Comparison of ENCODE assay signal across 31 mouse cellular contexts in genomic region chr14:8246878-8247277, GRCm38 (mm10). TPM values are rescaled to one million over a fixed set of nuclear protein-coding genes. Genes with fewer than 3 reads are reported as not detected.
"Had no signal": no experiment of that assay in that cellular context is flagged by ENCODE, and none has a peak within 500 bp of the region (broad histone marks: within the 10 kb centered on the region; RNA-seq: fewer than 3 reads in every experiment).

No protein-coding gene starts in this region.

- ATAC-seq: forebrain, postnatal 0 days; hindbrain, postnatal 0 days; intestine, embryonic 16.5 days had no signal

- H3K9me3 ChIP-seq: heart, embryonic 10.5 days; heart, embryonic 12.5 days; hindbrain, embryonic 13.5 days; hindbrain, embryonic 15.5 days; kidney, embryonic 15.5 days; limb, embryonic 13.5 days; limb, embryonic 15.5 days had no signal

- H3K4me1 ChIP-seq: hindbrain, embryonic 13.5 days; hindbrain, embryonic 15.5 days; kidney, embryonic 15.5 days; limb, embryonic 13.5 days; limb, embryonic 15.5 days had no signal

- H3K27me3 ChIP-seq: heart, embryonic 12.5 days; hindbrain, embryonic 13.5 days; hindbrain, embryonic 15.5 days; kidney, embryonic 15.5 days; limb, embryonic 13.5 days; limb, embryonic 15.5 days had no signal

- H3K36me3 ChIP-seq: heart, embryonic 10.5 days; heart, embryonic 12.5 days; hindbrain, embryonic 13.5 days; hindbrain, embryonic 15.5 days; kidney, embryonic 15.5 days; limb, embryonic 13.5 days; limb, embryonic 15.5 days had no signal

- H3K4me3 ChIP-seq: heart, embryonic 10.5 days; heart, embryonic 12.5 days; hindbrain, embryonic 13.5 days; hindbrain, embryonic 15.5 days; kidney, embryonic 15.5 days; limb, embryonic 13.5 days; limb, embryonic 15.5 days had no signal

- H3K4me2 ChIP-seq: heart, embryonic 12.5 days; hindbrain, embryonic 13.5 days; hindbrain, embryonic 15.5 days; kidney, embryonic 15.5 days; limb, embryonic 13.5 days; limb, embryonic 15.5 days had no signal

- H3K27ac ChIP-seq: heart, embryonic 10.5 days; hindbrain, embryonic 13.5 days; hindbrain, embryonic 15.5 days; hindbrain, postnatal 0 days; kidney, embryonic 15.5 days; kidney, postnatal 0 days; limb, embryonic 13.5 days; limb, embryonic 15.5 days had no signal

- DNase-seq: forebrain, postnatal 0 days; gastrocnemius, postnatal 14 days; gastrocnemius, postnatal 36 days; heart, adult 18-20 months; heart, postnatal 10 days; heart, postnatal 36 days; kidney, adult 11 months; kidney, adult 2 months; kidney, adult 9 months; kidney, postnatal 14 days; kidney, postnatal 36 days; layer of hippocampus, adult 9-11 months; layer of hippocampus, postnatal 36 days; left cerebral cortex, postnatal 4 days had no signal

- H3K9ac ChIP-seq: forebrain, postnatal 0 days; heart, embryonic 12.5 days; hindbrain, embryonic 13.5 days; hindbrain, embryonic 15.5 days; kidney, embryonic 15.5 days; limb, embryonic 13.5 days; limb, embryonic 15.5 days had no signal

RNA-seq across cellular contexts. Expression of gene Acox2, which starts 12.3 kb away (rescaled TPM):
- total RNA-seq: hematopoietic stem cell, adult 5-6 weeks; hindbrain, postnatal 0 days; layer of hippocampus, adult 18-20 months; layer of hippocampus, adult 8-10 months; layer of hippocampus, postnatal 36 days; left cerebral cortex, adult 18-20 months; left cerebral cortex, postnatal 25 days had no signal
- polyA plus RNA-seq: heart, embryonic 14.5 days; hindbrain, embryonic 13.5 days; limb, embryonic 11.5 days; limb, embryonic 13.5 days had no signal
